Mouse (Mus musculus) thymus, postnatal 10 days (tissue): ENCODE results near the gene Wdr62.
A peak's percentile ranks its signal among the peaks of the same experiment; 100 is the strongest.

Experiments used
- DNase-seq, 2 experiments: peaks; one replicate each; pipeline ENCODE4 v3.0.0; 2021; ENCODE audit warnings: low spot score in 2 of 2

Wdr62 gene

GRCm38 (mm10) chr7:30306083-30306779 lies 26.0 kb upstream of the Wdr62 start:
- DNase-seq, result no peak

GRCm38 (mm10) chr7:30300914-30301313 lies 20.7 kb upstream of the Wdr62 start:
- peak in 1 of 2 experiments; percentile 34 for DNase-seq

- no peak for DNase-seq
Measured at GRCm38 (mm10) chr7:30297266-30297665, 17.0 kb upstream of the Wdr62 start.

- no peak for DNase-seq
Measured at GRCm38 (mm10) chr7:30296816-30297215, 16.6 kb upstream of the Wdr62 start.

GRCm38 (mm10) chr7:30295103-30295502 lies 14.9 kb upstream of the Wdr62 start:
- no peak for DNase-seq

DNA sequence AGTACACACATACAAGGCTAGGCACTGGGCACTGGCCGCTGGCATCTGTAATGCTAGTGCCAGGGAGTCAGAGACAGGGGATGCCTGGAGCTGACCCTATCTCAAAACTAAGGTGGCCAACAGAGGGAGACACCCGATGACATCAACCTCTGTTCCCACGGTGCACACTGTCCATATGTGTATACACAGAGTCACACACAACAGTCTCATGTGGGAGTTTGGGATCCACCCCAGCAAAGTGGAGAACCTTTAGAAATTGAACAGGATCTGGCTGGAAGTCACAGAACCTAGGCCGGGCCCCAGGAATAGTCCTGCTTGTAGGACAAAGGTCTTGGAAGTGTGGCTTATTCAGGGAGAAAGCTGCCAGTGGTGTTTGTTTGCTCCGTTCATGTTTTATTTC lies 14.1 kb upstream of the Wdr62 start:
- DNase-seq, result no peak

DNA sequence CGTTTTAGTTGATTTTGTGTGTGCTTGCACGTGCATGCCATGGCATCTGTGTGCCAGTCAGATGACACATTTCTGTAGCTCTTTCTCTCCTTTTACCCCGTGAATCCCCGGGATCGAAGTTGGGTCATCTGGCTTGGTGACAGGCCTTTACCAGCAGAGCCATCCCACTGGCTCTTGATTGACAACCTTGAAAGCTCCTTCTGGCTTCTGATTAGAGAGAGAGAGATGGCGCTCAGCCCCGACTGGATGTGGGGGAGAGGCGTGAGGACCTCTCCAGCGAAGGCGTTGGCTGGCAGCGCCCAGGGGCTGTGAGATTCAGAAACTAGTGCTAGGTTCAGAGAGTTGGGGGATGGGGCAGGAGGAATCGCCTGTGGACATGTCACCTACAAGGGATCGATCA lies 13.6 kb upstream of the Wdr62 start:
- DNase-seq, result no peak

DNA sequence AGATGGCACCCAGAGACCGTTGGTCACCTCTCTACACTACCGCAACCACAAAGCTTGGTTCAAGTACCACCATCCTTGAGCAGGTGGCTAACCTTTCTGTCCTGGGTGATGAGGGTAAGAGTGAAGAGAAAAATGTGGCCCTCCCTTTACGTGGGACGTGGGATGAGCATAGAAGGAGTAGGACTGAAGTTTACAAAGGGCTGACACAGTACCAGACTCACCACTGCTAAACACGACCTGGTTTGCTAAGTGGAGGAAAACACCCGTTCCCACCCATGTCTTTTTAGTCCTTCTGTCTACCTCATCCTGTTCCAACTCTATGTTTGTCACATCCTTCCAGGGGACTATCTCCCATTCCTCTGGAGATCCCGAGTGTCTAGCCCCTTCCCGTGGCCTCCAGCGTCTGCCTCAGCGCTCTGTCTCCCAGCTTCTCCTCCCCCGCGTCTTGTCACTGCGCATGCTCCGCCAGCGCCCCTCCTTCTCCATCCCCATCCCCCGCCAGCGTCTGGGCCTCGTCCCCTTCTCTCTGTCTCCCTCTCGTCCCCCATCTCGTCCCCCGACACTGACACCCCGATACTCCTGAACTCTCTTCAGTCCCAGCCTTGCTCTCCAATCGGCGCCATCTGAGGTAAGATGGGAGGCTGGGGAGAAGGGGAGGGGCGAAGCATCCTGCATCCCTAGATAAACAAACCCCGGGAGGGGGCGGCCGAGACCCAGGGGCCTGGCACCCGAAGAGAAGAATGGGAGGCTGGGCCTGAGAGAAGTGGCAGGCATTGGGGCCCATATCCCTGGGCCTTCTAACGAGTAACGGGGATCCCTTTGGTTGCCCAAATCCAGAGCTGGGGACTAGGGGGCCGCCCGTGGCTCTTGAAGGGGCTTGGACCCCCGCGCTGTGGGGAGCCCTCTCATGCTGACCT lies 11.3 kb upstream of the Wdr62 start, which contains the start of gene Clip3:
Clip3 (plus strand) TSS at position 514 of the 917 bp plus-strand sequence.
- DNase-seq, result peak in 1 of 2 experiments; percentile 31

GRCm38 (mm10) chr7:30289714-30290399 lies 9.6 kb upstream of the Wdr62 start:
- DNase-seq, result no peak

DNA sequence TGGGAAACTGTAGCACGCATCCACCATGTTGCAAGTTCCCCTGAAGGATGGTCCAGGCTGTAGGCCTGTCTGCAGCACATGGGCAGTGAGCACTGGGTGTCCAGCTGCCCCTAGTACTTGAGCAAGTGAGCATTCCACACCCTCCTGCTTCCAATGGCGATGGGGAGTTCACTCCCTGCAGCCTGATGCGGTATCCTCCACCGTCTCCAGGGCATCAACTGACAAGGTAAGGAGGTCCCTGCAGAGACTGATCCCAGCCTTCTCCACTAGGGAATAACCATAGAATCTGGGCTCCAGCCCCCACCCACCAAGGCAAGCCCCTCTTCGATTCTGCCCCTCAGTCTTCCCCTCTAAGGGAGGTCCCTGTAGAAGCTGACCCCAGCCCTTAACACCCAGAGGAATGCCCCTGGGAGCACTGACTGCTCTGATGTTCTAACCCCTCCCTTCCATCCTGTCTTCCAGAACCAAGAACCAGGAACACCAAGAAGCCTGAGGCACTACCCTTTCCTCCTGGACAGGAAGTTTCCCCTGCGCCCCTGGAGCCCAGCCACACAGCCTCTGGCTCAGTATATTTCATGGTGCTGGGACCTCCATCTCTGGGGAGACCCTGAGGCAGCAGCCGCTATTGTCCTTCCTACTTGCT lies 9.0 kb upstream of the Wdr62 start:
- no peak for DNase-seq

DNA sequence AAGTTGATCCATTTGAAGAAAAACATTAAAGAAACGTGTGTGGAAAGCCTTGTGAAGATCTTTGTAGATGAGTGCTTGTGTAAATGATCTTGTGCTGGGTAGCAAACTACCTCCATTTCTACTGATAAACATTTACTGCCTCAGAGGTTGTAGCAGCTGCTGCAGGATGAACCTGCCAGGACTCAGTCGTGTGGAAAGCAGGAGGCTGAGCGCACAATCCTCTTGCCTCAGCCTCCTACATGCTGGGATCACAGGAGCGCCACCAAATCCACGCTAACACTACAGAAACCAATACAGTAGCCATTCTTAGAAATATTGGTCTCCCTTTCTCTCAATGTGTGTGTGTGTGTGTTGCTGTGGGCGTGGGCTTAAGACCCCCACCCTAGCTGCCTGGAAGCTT lies 7.8 kb upstream of the Wdr62 start:
- DNase-seq, result no peak

DNA sequence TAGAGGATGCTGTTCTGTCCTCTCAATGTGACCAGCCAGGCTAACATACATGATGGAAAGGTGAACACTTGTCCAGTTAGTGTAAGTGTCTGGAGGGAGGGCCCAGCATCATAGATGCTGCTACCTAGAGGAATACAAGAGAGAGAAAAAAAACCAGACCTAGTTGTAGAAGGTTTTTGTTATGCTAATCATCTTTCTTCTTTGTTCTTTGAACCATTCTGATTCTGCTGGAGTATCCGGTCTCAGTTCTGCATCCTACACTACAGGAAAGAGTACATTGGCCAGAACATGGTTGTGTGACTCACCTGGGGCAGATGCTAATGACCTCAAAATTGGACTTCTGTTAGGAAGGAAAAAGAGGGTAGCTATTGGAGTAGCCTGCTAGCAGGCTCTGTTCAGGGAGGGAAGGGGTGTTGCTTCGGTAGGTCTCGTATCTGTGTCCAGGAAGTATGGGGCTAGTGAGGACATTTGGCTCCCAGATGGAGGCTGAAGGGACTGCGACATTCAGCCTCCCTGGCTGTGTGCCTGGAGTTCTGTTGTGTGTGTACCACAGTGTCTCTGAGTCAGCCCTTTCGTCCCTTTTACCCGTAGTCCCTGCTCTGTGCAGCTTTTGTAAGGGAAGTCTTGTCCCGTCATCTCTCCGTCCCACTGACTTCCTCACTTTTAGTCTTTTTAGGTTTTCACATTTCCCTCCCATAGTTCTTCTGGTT lies 6.6 kb upstream of the Wdr62 start:
- DNase-seq, result no peak

GRCm38 (mm10) chr7:30282740-30283139 lies 2.5 kb upstream of the Wdr62 start:
- no peak for DNase-seq

DNA sequence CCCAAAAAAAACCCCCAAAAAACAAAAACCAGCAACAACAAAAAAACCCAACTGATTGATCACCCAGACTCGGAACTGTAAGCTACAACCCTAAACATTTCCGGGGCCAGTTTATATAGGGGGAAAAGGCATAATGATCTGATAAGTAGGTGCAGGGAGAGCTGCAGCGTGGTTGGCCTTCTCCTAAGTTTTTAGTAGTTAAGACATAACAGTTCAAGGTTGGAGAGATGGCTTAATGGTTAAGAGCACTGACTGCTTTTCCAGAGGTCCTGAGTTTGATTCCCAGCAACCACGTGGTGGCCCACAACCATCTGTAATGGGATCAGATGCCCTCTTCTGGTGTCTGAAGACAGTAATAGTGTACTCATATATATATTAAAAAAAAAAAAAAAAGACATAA lies 1.3 kb upstream of the Wdr62 start:
- no peak for DNase-seq

DNA sequence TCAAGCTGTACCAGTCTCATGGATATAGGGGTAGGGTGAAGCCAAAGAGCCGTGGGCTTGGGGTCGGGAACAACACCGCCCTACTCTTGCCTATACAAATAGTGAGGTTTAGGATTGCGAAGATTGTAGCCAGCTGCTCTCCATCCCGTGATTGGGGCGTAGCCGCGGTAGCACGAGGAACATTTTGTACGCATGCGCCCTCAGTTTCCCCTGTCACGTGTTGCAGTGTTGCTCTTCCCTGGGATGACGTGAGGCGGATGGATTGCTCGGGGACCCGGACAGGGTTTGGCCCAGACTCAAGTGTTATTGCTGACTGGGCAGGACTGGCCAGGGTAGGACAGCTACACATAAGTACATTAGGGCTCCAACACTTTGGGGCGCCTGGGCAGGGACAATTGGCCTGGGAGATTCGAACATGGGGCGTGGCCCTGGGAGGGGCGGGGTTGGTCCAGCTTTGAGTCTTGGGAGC lies 485 bp upstream of the Wdr62 start:
- peak; percentile 64 to 66 for DNase-seq

DNA sequence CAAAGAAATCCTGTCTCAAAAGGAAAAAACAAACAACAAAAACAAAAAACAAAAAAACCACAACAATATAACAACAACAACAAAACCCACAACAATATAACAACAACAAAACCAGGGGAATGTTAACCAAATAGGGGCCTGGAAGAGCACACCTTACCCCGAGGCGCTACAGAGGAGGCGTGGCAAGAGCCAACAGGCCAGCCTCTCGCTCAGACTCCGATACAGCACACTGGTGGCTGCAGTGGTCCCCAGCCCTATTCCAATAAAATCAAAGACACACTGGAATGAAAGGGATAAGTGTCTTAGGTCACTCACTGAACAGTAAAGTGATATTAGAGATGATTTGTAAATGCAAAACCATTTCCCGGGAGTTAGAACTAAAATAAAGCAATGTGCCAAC lies 683 bp downstream of the Wdr62 start:
- DNase-seq, result no peak

DNA sequence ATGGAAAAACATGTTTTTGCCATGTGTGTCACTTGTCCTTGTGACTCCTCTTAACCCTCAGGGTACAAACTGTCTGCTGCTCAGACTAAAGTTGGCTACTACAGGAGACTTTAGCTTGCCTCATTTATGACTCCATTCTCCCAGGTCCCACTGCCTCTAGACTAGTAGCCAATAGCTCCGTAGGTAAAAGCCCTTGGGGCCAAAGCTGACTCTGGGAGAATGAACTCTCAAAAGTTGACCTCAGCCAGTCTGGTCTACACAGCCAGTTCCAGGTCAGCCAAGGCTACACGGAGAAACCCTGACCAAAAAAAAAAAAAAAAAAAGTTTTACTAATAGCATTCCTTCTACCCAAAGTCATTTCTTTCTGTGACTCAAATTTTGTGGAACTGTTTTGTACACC lies 1.3 kb downstream of the Wdr62 start:
- DNase-seq, result no peak

- no peak for DNase-seq
Measured at GRCm38 (mm10) chr7:30274383-30274782, 5.8 kb downstream of the Wdr62 start.

DNA sequence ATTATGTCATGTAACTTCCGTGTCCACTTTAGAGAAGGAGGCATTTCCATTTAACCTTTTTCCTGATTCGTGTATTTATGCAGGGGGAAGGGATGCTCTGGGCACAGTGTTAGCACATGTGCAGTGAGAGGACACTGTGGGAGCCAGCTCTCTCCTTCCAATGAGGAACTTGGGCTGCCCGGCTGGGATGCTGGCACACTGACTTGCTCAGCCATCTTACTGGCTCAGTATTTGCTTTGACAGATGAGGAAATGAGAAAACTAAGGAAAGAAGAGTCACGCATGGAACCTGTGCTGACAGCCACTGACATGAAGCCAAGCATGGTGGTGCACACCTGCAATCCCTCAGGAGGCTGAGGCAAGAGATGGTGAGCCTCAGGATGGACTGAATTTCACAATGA lies 10.6 kb downstream of the Wdr62 start:
- no peak for DNase-seq

- DNase-seq, result no peak
Measured at GRCm38 (mm10) chr7:30266780-30267179, 13.4 kb downstream of the Wdr62 start.

GRCm38 (mm10) chr7:30265935-30266334 lies 14.3 kb downstream of the Wdr62 start:
- no peak for DNase-seq
